Mouse (Mus musculus): ENCODE measurements at regions not wholly inside any gene's neighbourhood (a gene's known extent, or its start where the extent isn't known, plus 50 kb on each side); places are given as distances from the start of the nearest gene placed in this dataset.
"Not testable (repeated sequence)": the region's sequence is repeated elsewhere in the genome, so short reads cannot be mapped to it uniquely, and the experiment has no call there.

- peak; percentile 13 for DNase-seq
- H3K4me3 ChIP-seq (ENCODE audit: low read depth, low read length); H3K9me3 ChIP-seq (ENCODE audit: low read length); H3K9ac ChIP-seq (replicated peaks); H3K27me3 ChIP-seq (ENCODE audit: insufficient read depth, low read length); ATAC-seq; H3K4me2 ChIP-seq (ENCODE audit: low read depth, low read length); H3K4me1 ChIP-seq (ENCODE audit: insufficient read depth); H3K27ac ChIP-seq (ENCODE audit: low read depth); H3K36me3 ChIP-seq (replicated peaks; ENCODE audit: insufficient read depth, low read length): not testable (repeated sequence)
- 72% methylated on average over 9 of the region's 11 CpGs for WGBS (ENCODE audit: insufficient replicate concordance)
Measured at GRCm38 (mm10) chr8:20812164-20812872, 80.2 kb upstream of the Defb33 start.

- H3K9me3 ChIP-seq (ENCODE audit: low read length); H3K4me3 ChIP-seq (ENCODE audit: low read depth, low read length); H3K9ac ChIP-seq (replicated peaks); H3K36me3 ChIP-seq (replicated peaks; ENCODE audit: insufficient read depth, low read length); ATAC-seq; H3K27ac ChIP-seq (ENCODE audit: low read depth); H3K27me3 ChIP-seq (ENCODE audit: insufficient read depth, low read length); DNase-seq; H3K4me1 ChIP-seq (ENCODE audit: insufficient read depth); H3K4me2 ChIP-seq (ENCODE audit: low read depth, low read length): not testable (repeated sequence)
- 70% methylated on average over 3 of the region's 3 CpGs for WGBS (ENCODE audit: insufficient replicate concordance)
Measured at GRCm38 (mm10) chr8:20813493-20813892, 79.0 kb upstream of the Defb33 start.

GRCm38 (mm10) chr8:20822434-20822833 lies 70.0 kb upstream of the Defb33 start:
- not testable (repeated sequence) for H3K27ac ChIP-seq (ENCODE audit: low read depth); H3K4me2 ChIP-seq (ENCODE audit: low read depth, low read length); H3K27me3 ChIP-seq (ENCODE audit: insufficient read depth, low read length); DNase-seq; H3K9me3 ChIP-seq (ENCODE audit: low read length); H3K9ac ChIP-seq (replicated peaks); H3K4me3 ChIP-seq (ENCODE audit: low read depth, low read length); H3K36me3 ChIP-seq (replicated peaks; ENCODE audit: insufficient read depth, low read length); H3K4me1 ChIP-seq (ENCODE audit: insufficient read depth); ATAC-seq
- 75% methylated on average over 3 of the region's 5 CpGs for WGBS (ENCODE audit: insufficient replicate concordance)

- H3K4me3 ChIP-seq (ENCODE audit: low read depth, low read length); H3K9ac ChIP-seq (replicated peaks); H3K36me3 ChIP-seq (replicated peaks; ENCODE audit: insufficient read depth, low read length); ATAC-seq; H3K27ac ChIP-seq (ENCODE audit: low read depth); H3K4me1 ChIP-seq (ENCODE audit: insufficient read depth); DNase-seq; H3K27me3 ChIP-seq (ENCODE audit: insufficient read depth, low read length); H3K4me2 ChIP-seq (ENCODE audit: low read depth, low read length); H3K9me3 ChIP-seq (ENCODE audit: low read length): not testable (repeated sequence)
- WGBS (ENCODE audit: insufficient replicate concordance), result 75% methylated on average over 1 of the region's 2 CpGs
Measured at GRCm38 (mm10) chr8:20823219-20823618, 69.2 kb upstream of the Defb33 start.

GRCm38 (mm10) chr8:20839481-20839880 lies 53.0 kb upstream of the Defb33 start:
- not testable (repeated sequence) for H3K4me3 ChIP-seq (ENCODE audit: low read depth, low read length); H3K9ac ChIP-seq (replicated peaks); DNase-seq; H3K4me2 ChIP-seq (ENCODE audit: low read depth, low read length); H3K9me3 ChIP-seq (ENCODE audit: low read length); ATAC-seq; H3K27ac ChIP-seq (ENCODE audit: low read depth); H3K36me3 ChIP-seq (replicated peaks; ENCODE audit: insufficient read depth, low read length); H3K4me1 ChIP-seq (ENCODE audit: insufficient read depth); H3K27me3 ChIP-seq (ENCODE audit: insufficient read depth, low read length)
- whole genome bisulfite sequencing (ENCODE audit: insufficient replicate concordance), result 51% methylated on average over 3 of the region's 3 CpGs
